Mouse (Mus musculus): ENCODE data around the gene Ctu2.
A peak's percentile ranks its signal among the peaks of the same experiment; 100 is the strongest.

Gene Ctu2

GRCm38 (mm10) chr8:122475580-122476320, at the start of gene Ctu2, which contains the start of gene Rnf166:
Ctu2 (plus strand) TSS chr8:122476143.
Rnf166 (minus strand) TSS chr8:122476064.
- peak; percentile 64 for DNase-seq (ENCODE audit: low spot score)

- no peak for DNase-seq (ENCODE audit: low spot score)
Measured at GRCm38 (mm10) chr8:122426145-122426544, 49.8 kb upstream of the Ctu2 start.

- no peak for DNase-seq (ENCODE audit: low spot score)
Measured at GRCm38 (mm10) chr8:122427607-122428006, 48.3 kb upstream of the Ctu2 start.

- no peak for DNase-seq (ENCODE audit: low spot score)
Measured at GRCm38 (mm10) chr8:122428163-122428562, 47.8 kb upstream of the Ctu2 start.

- DNase-seq (ENCODE audit: low spot score): no peak
Measured at GRCm38 (mm10) chr8:122430058-122430636, 45.8 kb upstream of the Ctu2 start.

- DNase-seq (ENCODE audit: low spot score): no peak
Measured at GRCm38 (mm10) chr8:122430646-122431045, 45.3 kb upstream of the Ctu2 start.

GRCm38 (mm10) chr8:122431694-122432442, 44.1 kb upstream of the Ctu2 start:
- no peak for DNase-seq (ENCODE audit: low spot score)

GRCm38 (mm10) chr8:122432443-122433268, 43.3 kb upstream of the Ctu2 start, which contains the start of gene Cyba:
Cyba (minus strand) TSS chr8:122432930.
- no peak for DNase-seq (ENCODE audit: low spot score)

- DNase-seq (ENCODE audit: low spot score): no peak
Measured at GRCm38 (mm10) chr8:122433269-122433905, 42.6 kb upstream of the Ctu2 start.

- DNase-seq (ENCODE audit: low spot score): no peak
Measured at GRCm38 (mm10) chr8:122435375-122435774, 40.6 kb upstream of the Ctu2 start.

- DNase-seq (ENCODE audit: low spot score): no peak
Measured at GRCm38 (mm10) chr8:122436146-122436545, 39.8 kb upstream of the Ctu2 start.

- DNase-seq (ENCODE audit: low spot score): no peak
Measured at GRCm38 (mm10) chr8:122436586-122437125, 39.3 kb upstream of the Ctu2 start.

- DNase-seq (ENCODE audit: low spot score): no peak
Measured at GRCm38 (mm10) chr8:122437708-122438331, 38.1 kb upstream of the Ctu2 start.

GRCm38 (mm10) chr8:122439336-122439735, 36.6 kb upstream of the Ctu2 start:
- no peak for DNase-seq (ENCODE audit: low spot score)

GRCm38 (mm10) chr8:122441326-122441725, 34.6 kb upstream of the Ctu2 start:
- DNase-seq (ENCODE audit: low spot score): no peak

GRCm38 (mm10) chr8:122442356-122442755, 33.6 kb upstream of the Ctu2 start:
- DNase-seq (ENCODE audit: low spot score): no peak

GRCm38 (mm10) chr8:122442781-122443180, 33.2 kb upstream of the Ctu2 start:
- no peak for DNase-seq (ENCODE audit: low spot score)

- DNase-seq (ENCODE audit: low spot score): peak; percentile 99
Measured at GRCm38 (mm10) chr8:122443262-122444006, 32.5 kb upstream of the Ctu2 start, which contains the start of gene Mvd. Mvd (minus strand) TSS chr8:122443422.

GRCm38 (mm10) chr8:122444058-122444748, 31.7 kb upstream of the Ctu2 start:
- DNase-seq (ENCODE audit: low spot score): peak; percentile 88
